Mouse (Mus musculus) testis, adult 2 months (tissue): ENCODE measurements at regions not wholly inside any gene's neighbourhood (a gene's known extent, or its start where the extent isn't known, plus 50 kb on each side); places are given as distances from the start of the nearest gene placed in this dataset.

Experiments used
- CTCF ChIP-seq: fragments of 200-500 bp; IDR thresholded peaks from 2 replicates; pipeline ENCODE4 v1.5.1; 2012; ENCODE audit warnings: low read depth, mild to moderate bottlenecking, inconsistent platforms, low read length, moderate library complexity; ENCODE audit not compliant: control insufficient read depth, insufficient read depth, insufficient replicate concordance
- POLR2A ChIP-seq: fragments of 200-500 bp; IDR thresholded peaks from 2 replicates; pipeline ENCODE4 v1.6.1; 2012; ENCODE audit warnings: low read depth, mild to moderate bottlenecking, inconsistent platforms, low read length, moderate library complexity; ENCODE audit not compliant: control insufficient read depth

DNA sequence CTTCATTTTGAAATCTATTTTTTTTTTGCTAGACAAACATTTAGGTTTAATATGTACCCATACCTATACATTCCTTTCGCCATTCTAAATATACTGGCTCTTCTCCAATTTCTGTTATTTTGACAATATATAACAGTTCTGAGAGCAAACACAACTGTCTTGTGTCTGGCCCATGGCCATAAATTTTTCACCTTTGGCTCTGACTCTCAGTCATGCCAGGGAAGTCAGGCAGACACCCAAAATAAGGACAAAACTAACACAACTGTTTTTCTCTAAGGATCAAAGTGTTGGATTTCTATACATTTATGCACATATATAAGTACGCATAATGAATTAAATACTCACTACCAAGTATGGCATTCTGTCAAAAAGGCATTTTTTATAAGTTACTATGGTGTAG lies 331.3 kb downstream of the Gja1 start:
- TF ChIP-seq CTCF (no peak), POLR2A (no peak)
